Mouse (Mus musculus) ES-E14 (cell line): ENCODE results near the gene Zfp46. TPM values are rescaled to one million over a fixed set of nuclear protein-coding genes. Genes with fewer than 3 reads are reported as not detected.

ENCODE experiments used
- DNase-seq: peaks from one replicate; pipeline ENCODE4 v3.0.0-alpha.2; 2013; ENCODE audit warnings: low read depth, low spot score
- H3K27ac ChIP-seq: 2 replicates; pipeline ENCODE4 v1.5.1; 2012; ENCODE audit warnings: low read depth, mild to moderate bottlenecking, low read length, moderate library complexity, mixed read lengths; ENCODE audit not compliant: poor library complexity, insufficient read depth, severe bottlenecking
- H3K36me3 ChIP-seq: 2 replicates; pipeline ENCODE4 v1.6.1; 2012; ENCODE audit warnings: mild to moderate bottlenecking, low read length, moderate library complexity, mixed read lengths; ENCODE audit not compliant: control insufficient read depth, poor library complexity, insufficient read depth, severe bottlenecking
- H3K4me1 ChIP-seq, 2 experiments: fragments of 150-350 bp in 1 of 2; sonication (generic) in 1 of 2; 2 replicates each; pipeline ENCODE4 v1.6.1; 2012; ENCODE audit warnings: low read length in 2 of 2, mild to moderate bottlenecking in 1 of 2, mixed read lengths in 1 of 2; ENCODE audit not compliant: control insufficient read depth in 2 of 2, insufficient read depth in 2 of 2, poor library complexity in 1 of 2
- H3K4me3 ChIP-seq, 2 experiments: fragments of 150-350 bp in 1 of 2; sonication (generic) in 1 of 2; 2 replicates each; pipeline ENCODE4 v1.5.1; 2012; ENCODE audit warnings: low read length in 2 of 2, low read depth in 1 of 2, mild to moderate bottlenecking in 1 of 2, mixed read lengths in 1 of 2; ENCODE audit not compliant: insufficient read depth in 1 of 2, poor library complexity in 1 of 2, severe bottlenecking in 1 of 2
- H3K9ac ChIP-seq: 2 replicates; pipeline ENCODE4 v1.6.1; 2012; ENCODE audit warnings: low read depth, mild to moderate bottlenecking, low read length, mixed read lengths; ENCODE audit not compliant: poor library complexity, insufficient read depth, severe bottlenecking
- H3K9me3 ChIP-seq: fragments of 150-350 bp; sonication (generic); 2 replicates; pipeline ENCODE4 v1.6.1; 2012; ENCODE audit warnings: low read depth, mild to moderate bottlenecking, low read length; ENCODE audit not compliant: control insufficient read depth, insufficient read depth
- CHD2 ChIP-seq: IDR thresholded peaks from 2 replicates; pipeline ENCODE4 v1.6.1; 2014; ENCODE audit warnings: mild to moderate bottlenecking, low read depth, low read length, inconsistent platforms
- HCFC1 ChIP-seq: IDR thresholded peaks from 2 replicates; pipeline ENCODE4 v1.6.1; 2012; ENCODE audit warnings: low read length, inconsistent platforms, borderline replicate concordance; ENCODE audit not compliant: insufficient read depth
- MAFK ChIP-seq: IDR thresholded peaks from 2 replicates; pipeline ENCODE4 v1.6.1; 2014; ENCODE audit warnings: mild to moderate bottlenecking, low read depth, low read length, inconsistent platforms; ENCODE audit not compliant: insufficient read depth
- ZC3H11A ChIP-seq: IDR thresholded peaks from 2 replicates; pipeline ENCODE4 v1.6.1; 2012; ENCODE audit warnings: low read depth, mild to moderate bottlenecking, inconsistent platforms, low read length, borderline replicate concordance
- ZNF384 ChIP-seq: IDR thresholded peaks from 2 replicates; pipeline ENCODE4 v1.6.1; 2012; ENCODE audit warnings: low read depth, low read length, inconsistent platforms
- in situ Hi-C, 2 experiments: fragments of 600-800 bp; cut with MboI; formaldehyde crosslinking; loops; one replicate each; pipeline ENCODE4 v1.15.1; 2025; ENCODE audit warnings: low sequenced_read_pairs in 2 of 2, inconsistent platforms in 1 of 2; ENCODE audit not compliant: unreplicated experiment in 2 of 2
- total RNA-seq: library from RNA; depleted of rRNA; stranded (reverse); fragments of 300-350 nt; gene quantifications from 2 replicates; pipeline ENCODE4 v1.2.3, GENCODE M21; 2012

The Zfp46 gene
- total RNA-seq, 1 experiment = 5.8 TPM

- TF ChIP-seq HCFC1 (no peak), ZNF384 (no peak), ZC3H11A (no peak), CHD2 (no peak), MAFK (no peak)
- H3K4me3 ChIP-seq = no peak overlapping the region
- H3K27ac ChIP-seq = no peak overlapping the region
- H3K9me3 ChIP-seq = no peaks in the 10 kb centered on the region
- no peak for DNase-seq
- H3K9ac ChIP-seq = no peak overlapping the region
- H3K36me3 ChIP-seq = peaks cover 28% of the 10 kb centered on the region
- H3K4me1 ChIP-seq = peaks cover 9 to 33% of the 10 kb centered on the region in 2 experiments
- in situ Hi-C loops = no loop called here
Measured at GRCm38 (mm10) chr4:136240955-136241354, 43.5 kb upstream of the Zfp46 start.

- DNase-seq = no peak
- no peak overlapping the region for H3K9ac ChIP-seq
- no peak for TF ChIP-seq ZC3H11A
- TF ChIP-seq MAFK = no peak
- no peak for TF ChIP-seq CHD2
- TF ChIP-seq HCFC1 = no peak
- no peak for TF ChIP-seq ZNF384
- no peaks in the 10 kb centered on the region for H3K9me3 ChIP-seq
- in situ Hi-C loops = no loop called here
- H3K4me3 ChIP-seq = no peak overlapping the region
- peaks cover 9 to 33% of the 10 kb centered on the region in 2 experiments for H3K4me1 ChIP-seq
- no peak overlapping the region for H3K27ac ChIP-seq
- H3K36me3 ChIP-seq = peaks cover 26% of the 10 kb centered on the region
Measured at GRCm38 (mm10) chr4:136242065-136242703, 42.3 kb upstream of the Zfp46 start.

GRCm38 (mm10) chr4:136242728-136243127 is 41.8 kb upstream of the Zfp46 start:
- no peak for DNase-seq
- no peaks in the 10 kb centered on the region for H3K9me3 ChIP-seq
- no peak overlapping the region for H3K27ac ChIP-seq
- in situ Hi-C loops = no loop called here
- H3K36me3 ChIP-seq = peaks cover 26% of the 10 kb centered on the region
- TF ChIP-seq CHD2 (no peak), ZC3H11A (no peak), ZNF384 (no peak), HCFC1 (no peak), MAFK (no peak)
- peaks cover 9 to 31% of the 10 kb centered on the region in 2 experiments for H3K4me1 ChIP-seq
- H3K9ac ChIP-seq = peak overlapping the region; percentile 30; the same call in 1 of the 2 replicates
- H3K4me3 ChIP-seq = no peak overlapping the region

GRCm38 (mm10) chr4:136244208-136244607 is 40.3 kb upstream of the Zfp46 start:
- Histone ChIP-seq H3K9ac (no peak overlapping the region), H3K27ac (no peak overlapping the region), H3K4me3 (no peak overlapping the region), H3K9me3 (no peaks in the 10 kb centered on the region), H3K4me1 (peaks cover 9 to 25% of the 10 kb centered on the region in 2 experiments), H3K36me3 (peaks cover 17% of the 10 kb centered on the region)
- DNase-seq = no peak
- in situ Hi-C loops = no loop called here
- TF ChIP-seq CHD2 = no peak
- TF ChIP-seq ZC3H11A = no peak
- no peak for TF ChIP-seq MAFK
- no peak for TF ChIP-seq ZNF384
- no peak for TF ChIP-seq HCFC1
